Mouse (Mus musculus) thymus, adult 2 months (tissue): ENCODE measurements around the gene Ghitm.
A peak's percentile ranks its signal among the peaks of the same experiment; 100 is the strongest.

Experiments
- CTCF ChIP-seq: fragments of 200-500 bp; IDR thresholded peaks from 2 replicates; pipeline ENCODE4 v1.5.1; 2012; ENCODE audit warnings: mild to moderate bottlenecking, control low read depth, low read length, moderate library complexity, borderline replicate concordance; ENCODE audit not compliant: control insufficient read depth, poor library complexity, insufficient read depth; ENCODE audit errors: extremely low read depth
- POLR2A ChIP-seq: fragments of 200-500 bp; IDR thresholded peaks from 2 replicates; pipeline ENCODE4 v1.6.1; 2012; ENCODE audit warnings: mild to moderate bottlenecking, low read length, control low read depth, moderate library complexity; ENCODE audit not compliant: control insufficient read depth, poor library complexity, insufficient read depth; ENCODE audit errors: extremely low read depth

- peak; percentile 33; the same call in 1 of the 2 replicates for TF ChIP-seq CTCF
- TF ChIP-seq POLR2A: peak; percentile 76; the same call in 1 of the 2 replicates
Measured at GRCm38 (mm10) chr14:37135127-37135593, at the start of gene Ghitm.
